Mouse (Mus musculus) neutrophil, adult 65 days (primary cell): ENCODE results near the gene Rpl36al. TPM values are rescaled to one million over a fixed set of nuclear protein-coding genes. Genes with fewer than 3 reads are reported as not detected.

Experiments used
- total RNA-seq: library from RNA; stranded (reverse); gene quantifications from 2 replicates; pipeline ENCODE4 v1.2.4, GENCODE M21; 2023

Gene Rpl36al
- 133 and 180 TPM in 2 replicates for total RNA-seq

DNA sequence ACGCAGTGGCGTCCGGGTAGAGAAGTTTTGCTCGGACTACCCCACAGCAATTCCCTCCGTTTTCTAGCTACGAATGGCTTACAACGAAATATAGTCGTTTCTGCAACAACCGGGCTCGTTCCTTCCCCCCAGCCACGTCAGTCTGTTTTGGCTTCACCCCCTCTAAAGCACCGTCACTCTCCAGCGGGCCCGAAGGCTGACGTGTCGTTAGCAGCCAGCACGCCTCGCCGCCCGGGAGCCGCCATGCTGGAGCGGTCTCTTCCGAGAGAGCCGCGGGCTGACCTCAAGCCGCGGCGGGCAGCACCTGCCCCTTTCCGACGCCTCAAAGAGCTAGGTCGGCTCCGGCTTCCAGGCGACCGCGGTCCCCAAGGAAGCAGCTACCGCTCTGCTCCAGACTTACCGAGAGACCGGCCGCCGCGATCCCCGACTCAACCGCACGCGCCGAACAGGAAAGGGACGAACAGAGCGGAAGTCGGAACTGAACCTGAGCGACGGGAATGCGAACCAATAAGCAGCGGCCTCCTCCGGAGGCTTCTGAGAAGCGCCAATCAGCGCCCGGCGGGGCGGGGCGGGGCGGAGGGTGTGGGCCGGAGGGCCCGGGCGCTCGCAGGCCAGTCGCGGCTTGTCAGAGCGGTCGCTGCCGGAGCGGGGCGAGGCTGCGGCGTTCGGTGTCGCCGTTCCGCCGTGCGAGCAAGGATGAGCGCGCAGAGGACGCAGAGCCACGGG, at the start of gene Rpl36al, which contains the start of gene Mgat2:
Rpl36al (minus strand) TSS at position 501 of the 726 bp plus-strand sequence.
Mgat2 (plus strand) TSS at position 575 of the 726 bp plus-strand sequence.

GRCm38 (mm10) chr12:69227776-69228466, 44.0 kb upstream of the Rpl36al start, which contains the start of gene Pole2:
Pole2 (minus strand) TSS chr12:69228195.

DNA sequence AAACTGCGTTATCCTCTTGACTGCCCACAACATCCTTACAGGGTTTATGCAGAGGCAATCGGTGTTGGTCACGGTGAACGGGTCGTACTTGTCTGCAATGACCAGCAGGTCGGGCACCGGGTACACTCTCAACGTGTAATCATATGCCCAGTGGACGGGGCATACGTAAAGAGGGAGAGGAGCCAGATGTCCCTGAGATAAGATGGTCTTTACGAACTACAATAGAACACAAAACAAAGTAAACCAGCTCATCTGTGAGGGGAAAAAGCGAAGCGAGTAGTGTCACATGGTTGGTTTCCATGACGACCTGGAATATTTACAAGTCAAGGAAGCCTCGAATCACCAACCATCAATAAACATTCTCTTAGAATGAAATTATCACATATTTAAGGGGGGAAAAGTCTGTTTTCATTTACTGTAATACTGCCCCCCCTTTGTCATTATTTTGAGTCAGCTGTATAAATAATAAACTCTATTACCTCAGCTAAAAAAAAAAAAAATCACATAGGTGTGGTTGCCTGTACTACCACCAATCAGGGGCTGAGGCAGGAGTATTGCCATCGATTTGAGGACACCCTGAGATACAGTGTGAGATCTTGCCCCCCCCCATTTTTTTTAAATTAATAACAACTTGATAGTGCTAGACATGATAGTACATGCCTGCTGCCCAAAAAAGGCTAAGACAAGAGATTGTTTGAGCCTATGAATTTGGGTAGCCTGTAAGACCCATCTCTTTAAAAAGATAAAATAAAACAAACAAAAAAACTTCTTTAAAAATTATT, 20.4 kb upstream of the Rpl36al start, which contains the start of gene Gm49384:
Gm49384 (minus strand) TSS at position 216 of the 782 bp plus-strand sequence.

GRCm38 (mm10) chr12:69198164-69198535, 14.3 kb upstream of the Rpl36al start, which contains the start of gene Dnaaf2:
Dnaaf2 (minus strand) TSS chr12:69198429.

DNA sequence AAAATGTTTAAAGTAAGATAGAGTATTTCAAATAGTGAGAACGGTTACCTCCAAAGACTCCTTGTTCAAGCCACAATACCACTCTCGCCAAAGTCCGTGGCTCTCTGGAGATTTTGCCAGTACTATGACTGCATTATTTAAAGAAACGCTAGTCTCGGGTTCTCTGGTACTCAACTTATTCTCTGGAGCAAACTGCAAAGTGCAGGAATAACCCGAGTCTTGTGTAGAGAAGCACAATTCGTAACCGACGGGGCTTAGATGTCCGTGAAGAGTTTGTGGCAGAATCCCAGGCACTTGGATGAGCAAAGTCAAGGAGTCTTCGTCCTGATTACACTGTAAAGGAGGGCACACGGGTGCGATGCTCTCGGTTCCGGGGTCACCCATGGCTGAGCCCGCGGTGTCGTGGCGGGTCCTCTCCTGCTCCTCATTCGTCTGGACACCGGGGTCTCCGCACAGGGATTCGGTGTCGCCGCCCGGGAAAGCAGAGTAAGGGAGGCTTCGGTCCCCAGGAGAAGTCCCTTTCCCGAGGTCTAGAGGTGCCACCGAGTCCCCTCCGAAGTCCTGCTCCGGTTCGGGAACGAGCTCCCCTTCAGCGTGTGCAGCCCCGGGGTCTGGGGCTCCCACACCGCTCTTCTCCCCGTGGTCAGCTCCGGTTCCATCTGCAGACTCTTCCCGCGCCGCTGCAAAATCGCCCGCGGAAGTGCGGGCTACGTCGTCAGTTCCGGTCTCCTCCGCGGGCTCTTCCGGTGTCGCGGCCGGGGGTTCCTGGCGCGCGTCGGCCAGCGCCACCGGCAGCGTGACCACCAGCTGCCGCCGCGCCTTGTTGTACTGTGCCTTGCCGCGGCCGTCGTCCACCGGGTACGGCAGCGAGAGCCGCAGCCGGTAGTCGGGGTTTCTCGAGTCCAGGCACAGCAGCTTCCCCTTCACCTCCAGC, 12.8 kb upstream of the Rpl36al start, which contains the start of gene Gm49383:
Gm49383 (minus strand) TSS at position 661 of the 934 bp plus-strand sequence.

GRCm38 (mm10) chr12:69168461-69169106, 15.3 kb downstream of the Rpl36al start, which contains the start of gene Lrr1:
Lrr1 (plus strand) TSS chr12:69168814.

GRCm38 (mm10) chr12:69158765-69159577, 24.9 kb downstream of the Rpl36al start, which contains the start of gene Rps29:
Rps29 (minus strand) TSS chr12:69159186.

Other genes starting within 250 kb of the Rpl36al start
- gene Rps29, start 24.9 kb downstream of the Rpl36al start, total RNA-seq, result 658 and 1,139 TPM in 2 replicates
- gene Lrr1, start 15.3 kb downstream of the Rpl36al start, total RNA-seq, result 5.7 and 6.2 TPM in 2 replicates
- gene Mgat2, start 74 bp upstream of the Rpl36al start, total RNA-seq, result 25.7 and 26.3 TPM in 2 replicates
- 3.2 and 5.3 TPM in 2 replicates for gene Gm49383, start 13.0 kb upstream of the Rpl36al start, total RNA-seq
- gene Dnaaf2, start 14.3 kb upstream of the Rpl36al start, total RNA-seq, result 1.3 and 1.7 TPM in 2 replicates
- 2.3 and 4.2 TPM in 2 replicates for gene Gm49384, start 20.2 kb upstream of the Rpl36al start, total RNA-seq
- gene Pole2, start 44.1 kb upstream of the Rpl36al start, total RNA-seq, result 5.8 and 8.6 TPM in 2 replicates
- gene Klhdc1, start 57.1 kb upstream of the Rpl36al start, total RNA-seq, result 0.34 and 0.63 TPM in 2 replicates
- 20.7 and 20.9 TPM in 2 replicates for gene Klhdc2, start 112.6 kb upstream of the Rpl36al start, total RNA-seq
- 35.0 and 43.5 TPM in 2 replicates for gene Nemf, start 173.1 kb upstream of the Rpl36al start, total RNA-seq
- gene Arf6, start 188.1 kb upstream of the Rpl36al start, total RNA-seq, result 163 and 204 TPM in 2 replicates
- 0.93 and 1.9 TPM in 2 replicates for gene Gm9887, start 188.4 kb upstream of the Rpl36al start, total RNA-seq